Mouse (Mus musculus) midbrain, embryonic 11.5 days (tissue): ENCODE results near the gene 1700049E17Rik1. TPM values are rescaled to one million over a fixed set of nuclear protein-coding genes. Genes with fewer than 3 reads are reported as not detected.
"Not testable (repeated sequence)": the region's sequence is repeated elsewhere in the genome, so short reads cannot be mapped to it uniquely, and the experiment has no call there.

ENCODE experiments used
- ATAC-seq: fragments of 200-750 bp; cut with Nextera tagmentation; 2 replicates; pipeline ENCODE4 v1.8.0; 2017; ENCODE audit warnings: moderate TSS enrichment, moderate library complexity; ENCODE audit not compliant: low FRiP score
- DNase-seq: peaks from one replicate; pipeline ENCODE4 v3.0.0; 2015; ENCODE audit warnings: low spot score; ENCODE audit errors: missing footprints
- H3K27ac ChIP-seq: fragments of 300-500 bp; sonication (generic); 2 replicates; pipeline ENCODE4 v1.5.1; 2014; ENCODE audit warnings: low read depth, low read length
- H3K27me3 ChIP-seq: fragments of 300-500 bp; sonication (generic); 2 replicates; pipeline ENCODE4 v1.6.1; 2014; ENCODE audit warnings: mild to moderate bottlenecking, low read length, moderate library complexity, mixed read lengths; ENCODE audit not compliant: control insufficient read depth, insufficient read depth
- H3K36me3 ChIP-seq: fragments of 300-500 bp; sonication (generic); 2 replicates; pipeline ENCODE4 v1.6.1; 2014; ENCODE audit warnings: mild to moderate bottlenecking, low read length, moderate library complexity, mixed read lengths; ENCODE audit not compliant: control insufficient read depth, insufficient read depth
- H3K4me1 ChIP-seq: fragments of 300-500 bp; sonication (generic); 2 replicates; pipeline ENCODE4 v1.6.1; 2014; ENCODE audit warnings: low read length; ENCODE audit not compliant: control insufficient read depth, insufficient read depth
- H3K4me2 ChIP-seq: fragments of 300-500 bp; sonication (generic); 2 replicates; pipeline ENCODE4 v1.6.1; 2014; ENCODE audit warnings: mild to moderate bottlenecking, moderate library complexity
- H3K4me3 ChIP-seq: fragments of 300-500 bp; sonication (generic); 2 replicates; pipeline ENCODE4 v1.5.1; 2014; ENCODE audit warnings: low read depth, low read length
- H3K9ac ChIP-seq: fragments of 300-500 bp; sonication (generic); 2 replicates; pipeline ENCODE4 v1.6.1; 2014; ENCODE audit warnings: low read length
- H3K9me3 ChIP-seq: fragments of 300-500 bp; sonication (generic); 2 replicates; pipeline ENCODE4 v1.6.1; 2016; ENCODE audit warnings: low read length; ENCODE audit not compliant: control insufficient read depth
- WGBS: fragments of 180-500 bp; shearing (Covaris S2); extraction: QIAGEN DNeasy Blood & Tissue Kit; methylation state at CpG from one replicate; pipeline ENCODE4 v1.1.7; 2014; 5-methylcytosine and 5-hydroxymethylcytosine counted together
- polyA plus RNA-seq: library from polyadenylated mRNA; unstranded; fragments of >200 nt; fragmentation: Nextera tagmentation; extraction: Ambion mirVana; gene quantifications from 2 replicates; pipeline ENCODE4 v1.2.1, GENCODE M21; 2014

1700049E17Rik1 gene
- polyA plus RNA-seq, result not detected in 2 replicates

GRCm38 (mm10) chr14:41924649-41925048 is at the start of gene 1700049E17Rik1:
1700049E17Rik1 (plus strand) TSS chr14:41924949.
- H3K9ac ChIP-seq, H3K4me3 ChIP-seq, DNase-seq, ATAC-seq, H3K27me3 ChIP-seq, H3K4me2 ChIP-seq, H3K9me3 ChIP-seq, H3K36me3 ChIP-seq, H3K4me1 ChIP-seq, H3K27ac ChIP-seq: not testable (repeated sequence)
- no CpG with 5 or more reads among the region's 1 CpGs for WGBS

GRCm38 (mm10) chr14:41907190-41907589 is 17.6 kb upstream of the 1700049E17Rik1 start, which contains the start of gene Gm7980:
Gm7980 (minus strand) TSS chr14:41907290.
- H3K4me2 ChIP-seq, H3K4me3 ChIP-seq, H3K9me3 ChIP-seq, DNase-seq, H3K36me3 ChIP-seq, H3K9ac ChIP-seq, ATAC-seq, H3K27ac ChIP-seq, H3K4me1 ChIP-seq, H3K27me3 ChIP-seq: not testable (repeated sequence)
- WGBS, result no CpG with 5 or more reads among the region's 2 CpGs

GRCm38 (mm10) chr14:41943695-41944094 is 18.9 kb downstream of the 1700049E17Rik1 start, which contains the start of gene 1700024B05Rik:
1700024B05Rik (plus strand) TSS chr14:41943995.
- not testable (repeated sequence) for ATAC-seq, DNase-seq, H3K27ac ChIP-seq, H3K27me3 ChIP-seq, H3K4me3 ChIP-seq, H3K4me2 ChIP-seq, H3K36me3 ChIP-seq, H3K9me3 ChIP-seq, H3K4me1 ChIP-seq, H3K9ac ChIP-seq
- 85% methylated on average over 1 of the region's 2 CpGs for WGBS

GRCm38 (mm10) chr14:41964095-41964494 is 39.3 kb downstream of the 1700049E17Rik1 start:
- not testable (repeated sequence) for H3K27me3 ChIP-seq, H3K4me1 ChIP-seq, ATAC-seq, H3K27ac ChIP-seq, DNase-seq, H3K4me3 ChIP-seq, H3K9ac ChIP-seq, H3K36me3 ChIP-seq, H3K9me3 ChIP-seq, H3K4me2 ChIP-seq
- 65% methylated on average over 4 of the region's 4 CpGs for WGBS

- WGBS, result 83% methylated on average over 1 of the region's 1 CpGs
- H3K4me3 ChIP-seq, H3K9ac ChIP-seq, H3K27ac ChIP-seq, H3K4me1 ChIP-seq, H3K27me3 ChIP-seq, H3K36me3 ChIP-seq, DNase-seq, H3K9me3 ChIP-seq, H3K4me2 ChIP-seq, ATAC-seq: not testable (repeated sequence)
Measured at GRCm38 (mm10) chr14:41967827-41968226, 43.1 kb downstream of the 1700049E17Rik1 start, which contains the start of gene Gm6401. Gm6401 (minus strand) TSS chr14:41967927.

- not testable (repeated sequence) for H3K4me2 ChIP-seq, H3K36me3 ChIP-seq, H3K9me3 ChIP-seq, ATAC-seq, H3K27me3 ChIP-seq, H3K4me3 ChIP-seq, H3K4me1 ChIP-seq, DNase-seq, H3K9ac ChIP-seq, H3K27ac ChIP-seq
- 79% methylated on average over 3 of the region's 3 CpGs for WGBS
Measured at GRCm38 (mm10) chr14:41968596-41968995, 43.8 kb downstream of the 1700049E17Rik1 start.

Other genes starting within 250 kb of the 1700049E17Rik1 start
- not detected in 2 replicates for gene Gm8068, start 223.1 kb upstream of the 1700049E17Rik1 start, polyA plus RNA-seq
- not detected in 2 replicates for gene Gm7929, start 174.3 kb upstream of the 1700049E17Rik1 start, polyA plus RNA-seq
- gene Gm47189, start 152.5 kb upstream of the 1700049E17Rik1 start, polyA plus RNA-seq, result not detected in 2 replicates
- not detected in 2 replicates for gene Gm7980, start 17.7 kb upstream of the 1700049E17Rik1 start, polyA plus RNA-seq
- not detected in 2 replicates for gene 1700024B05Rik, start 19.0 kb downstream of the 1700049E17Rik1 start, polyA plus RNA-seq
- not detected in 2 replicates for gene Gm6401, start 43.0 kb downstream of the 1700049E17Rik1 start, polyA plus RNA-seq
- gene Gm3543, start 58.4 kb downstream of the 1700049E17Rik1 start, polyA plus RNA-seq, result not detected in 2 replicates
- gene Gm7951, start 192.4 kb downstream of the 1700049E17Rik1 start, polyA plus RNA-seq, result not detected in 2 replicates
- not detected in 2 replicates for gene Gm17027, start 237.7 kb downstream of the 1700049E17Rik1 start, polyA plus RNA-seq